Mouse (Mus musculus): ENCODE measurements around the gene Exoc3l4.

GRCm38 (mm10) chr12:111428364-111428763 is 11.5 kb downstream of the Exoc3l4 start:
- TF ChIP-seq MAX (IDR thresholded peaks at IDR 0.05; ENCODE audit: low read depth), result no peak
- no peak for TF ChIP-seq POLR2A (IDR thresholded peaks at IDR 0.05; ENCODE audit: insufficient read length, low read depth)
- no peak for TF ChIP-seq MYOD1 (IDR thresholded peaks at IDR 0.05; ENCODE audit: control insufficient read depth in 1 of 3, insufficient read length in 2 of 3, low read depth in 2 of 3)
